Mouse (Mus musculus): Measurements from ENCODE around the gene Rbms3. TPM values are rescaled to one million over a fixed set of nuclear protein-coding genes. Genes with fewer than 3 reads are reported as not detected.

Rbms3 gene
- polyA plus RNA-seq, 1 experiment from 2014 or later, result not detected

DNA sequence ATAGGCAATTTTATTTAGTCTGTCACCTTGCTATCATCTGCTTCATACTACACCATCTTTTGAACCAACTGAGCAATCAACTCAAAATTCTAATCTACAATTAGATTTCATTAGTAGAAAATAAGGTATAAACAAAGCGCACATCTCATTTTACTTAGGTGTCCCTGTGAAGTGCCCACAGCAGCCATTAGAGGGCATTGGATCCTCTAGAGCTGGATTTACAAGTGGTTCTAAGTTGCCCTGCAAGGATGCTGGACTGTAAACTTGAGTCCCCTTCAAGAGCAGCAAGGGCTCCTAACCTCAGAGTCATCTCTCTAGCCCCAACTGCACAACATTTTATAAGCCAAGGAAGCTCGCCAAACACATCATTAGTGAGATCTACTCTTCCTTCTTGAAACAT lies 891.9 kb downstream of the Rbms3 start:
- no peak overlapping the region for H3K27ac ChIP-seq
- H3K36me3 ChIP-seq (ENCODE audit: inconsistent target), result no peaks in the 10 kb centered on the region
- WGBS (ENCODE audit: missing documents), result 80% methylated on average over 2 of the region's 2 CpGs
- H3K79me2 ChIP-seq (ENCODE audit: inconsistent target), result no peaks in the 10 kb centered on the region
- H3K4me3 ChIP-seq (ENCODE audit: inconsistent target), result no peak overlapping the region

DNA sequence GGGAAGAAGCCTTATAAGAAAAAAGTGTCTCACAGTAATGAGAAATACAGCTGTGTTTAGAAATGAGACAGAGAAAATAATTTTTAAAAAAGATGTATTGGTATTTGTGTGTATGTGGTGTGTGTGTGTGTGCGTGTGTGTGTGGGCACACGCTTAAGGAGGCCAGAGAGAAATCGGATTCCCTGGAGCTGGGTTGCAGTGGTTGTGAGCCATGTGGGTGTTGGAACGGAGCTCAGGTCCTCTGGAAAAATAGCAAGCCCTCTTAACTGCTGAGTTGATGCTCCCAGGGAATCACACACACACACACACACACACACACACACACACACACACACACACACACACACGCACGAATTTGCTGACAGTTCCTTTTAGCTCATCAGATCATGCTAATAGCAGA lies 900.5 kb downstream of the Rbms3 start:
- WGBS (ENCODE audit: missing documents), result 81% methylated on average over 6 of the region's 6 CpGs
- no peak overlapping the region for H3K4me3 ChIP-seq (ENCODE audit: inconsistent target)
- no peak overlapping the region for H3K27ac ChIP-seq
- no peaks in the 10 kb centered on the region for H3K36me3 ChIP-seq (ENCODE audit: inconsistent target)
- H3K79me2 ChIP-seq (ENCODE audit: inconsistent target), result no peaks in the 10 kb centered on the region

GRCm38 (mm10) chr9:116728655-116729054 lies 901.1 kb downstream of the Rbms3 start:
- Histone ChIP-seq H3K36me3 (ENCODE audit: inconsistent target) (no peaks in the 10 kb centered on the region), H3K27ac (no peak overlapping the region), H3K4me3 (ENCODE audit: inconsistent target) (no peak overlapping the region), H3K79me2 (ENCODE audit: inconsistent target) (no peaks in the 10 kb centered on the region)
- 87% methylated on average over 7 of the region's 7 CpGs for WGBS (ENCODE audit: missing documents)

DNA sequence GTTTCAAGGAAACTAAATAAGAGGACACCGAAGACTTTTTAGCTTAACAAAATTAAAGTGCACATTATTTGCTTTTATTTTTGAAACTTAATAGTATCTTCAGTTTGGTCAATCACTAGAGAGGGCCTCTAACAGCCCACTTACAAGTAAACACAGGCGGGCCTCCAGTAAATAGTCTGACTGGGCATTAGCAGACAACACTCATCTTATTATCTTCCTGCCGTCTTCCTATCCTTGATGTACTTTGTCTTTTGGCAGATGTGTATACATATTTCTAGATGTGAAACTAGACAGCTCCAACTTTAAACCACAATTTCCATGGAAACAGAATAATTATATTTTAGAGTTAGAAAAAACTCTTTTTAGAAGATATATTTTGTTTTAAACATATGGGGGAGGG lies 901.6 kb downstream of the Rbms3 start:
- WGBS (ENCODE audit: missing documents), result 79% methylated on average over 3 of the region's 3 CpGs
- no peak overlapping the region for H3K4me3 ChIP-seq (ENCODE audit: inconsistent target)
- no peaks in the 10 kb centered on the region for H3K36me3 ChIP-seq (ENCODE audit: inconsistent target)
- no peak overlapping the region for H3K27ac ChIP-seq
- no peaks in the 10 kb centered on the region for H3K79me2 ChIP-seq (ENCODE audit: inconsistent target)

DNA sequence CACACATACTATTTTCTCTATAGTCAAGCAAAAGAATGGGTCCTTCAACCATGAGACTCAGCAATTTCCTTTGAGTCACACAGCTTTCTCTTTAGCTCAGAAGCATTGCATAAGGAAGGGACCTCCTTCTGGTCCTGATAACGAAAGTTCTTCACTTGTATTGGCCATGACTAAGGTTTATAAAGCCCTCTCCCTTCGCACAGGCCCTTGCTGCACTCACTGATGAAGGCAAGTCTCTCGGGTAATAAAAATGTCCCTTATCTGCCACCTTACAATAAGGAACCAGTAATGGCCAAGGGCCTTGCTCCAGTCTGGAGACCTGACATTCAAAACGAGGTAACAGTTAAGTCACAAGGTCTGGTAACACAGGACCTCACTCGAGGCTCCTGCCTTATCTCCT lies 905.1 kb downstream of the Rbms3 start:
- Histone ChIP-seq H3K4me3 (ENCODE audit: inconsistent target) (no peak overlapping the region), H3K79me2 (ENCODE audit: inconsistent target) (no peaks in the 10 kb centered on the region), H3K36me3 (ENCODE audit: inconsistent target) (no peaks in the 10 kb centered on the region), H3K27ac (no peak overlapping the region)
- 65% methylated on average over 5 of the region's 5 CpGs for WGBS (ENCODE audit: missing documents)

DNA sequence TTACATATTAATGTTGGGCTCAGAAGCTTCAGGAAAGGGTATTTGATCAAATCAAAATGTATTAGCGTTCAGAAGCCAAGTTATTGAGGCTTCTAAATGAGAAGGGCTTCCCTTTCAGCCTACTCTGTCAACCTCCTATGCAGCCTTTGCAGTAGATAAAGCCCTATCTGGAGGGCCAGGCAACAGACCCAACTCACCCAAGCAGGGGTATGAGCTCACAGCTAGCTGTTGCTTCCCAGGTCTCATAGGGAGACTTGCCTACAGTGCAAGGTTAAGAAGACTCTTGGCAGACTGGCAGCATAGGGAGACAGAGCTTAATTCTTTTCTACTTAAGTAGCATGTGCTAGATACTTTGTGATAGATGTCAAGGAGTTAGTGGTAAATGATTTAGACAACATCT lies 926.6 kb downstream of the Rbms3 start:
- Histone ChIP-seq H3K79me2 (ENCODE audit: inconsistent target) (no peaks in the 10 kb centered on the region), H3K27ac (no peak overlapping the region), H3K4me3 (ENCODE audit: inconsistent target) (no peak overlapping the region), H3K36me3 (ENCODE audit: inconsistent target) (no peaks in the 10 kb centered on the region)
- 83% methylated on average over 1 of the region's 1 CpGs for WGBS (ENCODE audit: missing documents)

DNA sequence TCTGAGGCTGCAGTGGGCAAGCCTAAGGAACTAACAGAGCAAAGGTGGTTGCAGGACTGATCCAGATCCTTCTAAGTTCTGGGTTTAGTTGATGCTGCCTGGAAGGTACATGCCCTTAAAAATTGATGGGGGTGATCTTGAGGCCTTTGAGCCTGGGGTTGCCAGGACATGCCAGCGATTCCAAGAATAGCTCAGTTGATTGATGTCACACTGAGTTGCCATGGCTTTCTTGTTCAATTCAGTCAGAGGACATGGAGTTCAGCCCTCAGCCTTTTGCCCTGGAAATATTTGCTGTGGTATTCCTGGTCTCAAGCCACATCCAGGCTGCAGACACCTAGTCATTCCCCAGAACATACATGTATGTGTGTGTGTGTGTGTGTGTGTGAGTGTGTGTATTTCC lies 927.1 kb downstream of the Rbms3 start:
- WGBS (ENCODE audit: missing documents), result 73% methylated on average over 1 of the region's 1 CpGs
- Histone ChIP-seq H3K36me3 (ENCODE audit: inconsistent target) (no peaks in the 10 kb centered on the region), H3K4me3 (ENCODE audit: inconsistent target) (no peak overlapping the region), H3K27ac (no peak overlapping the region), H3K79me2 (ENCODE audit: inconsistent target) (no peaks in the 10 kb centered on the region)

- Histone ChIP-seq H3K36me3 (ENCODE audit: inconsistent target) (no peaks in the 10 kb centered on the region), H3K4me3 (ENCODE audit: inconsistent target) (no peak overlapping the region), H3K27ac (no peak overlapping the region), H3K79me2 (ENCODE audit: inconsistent target) (no peaks in the 10 kb centered on the region)
- 39% methylated on average over 11 of the region's 11 CpGs for WGBS (ENCODE audit: missing documents)
Observed at GRCm38 (mm10) chr9:116701511-116702179, 928.1 kb downstream of the Rbms3 start.

- H3K4me3 ChIP-seq (ENCODE audit: inconsistent target), result no peak overlapping the region
- no peaks in the 10 kb centered on the region for H3K36me3 ChIP-seq (ENCODE audit: inconsistent target)
- 82% methylated on average over 4 of the region's 4 CpGs for WGBS (ENCODE audit: missing documents)
- no peaks in the 10 kb centered on the region for H3K79me2 ChIP-seq (ENCODE audit: inconsistent target)
- no peak overlapping the region for H3K27ac ChIP-seq
Observed at GRCm38 (mm10) chr9:116688615-116689014, 941.1 kb downstream of the Rbms3 start.

- Histone ChIP-seq H3K4me3 (ENCODE audit: inconsistent target) (no peak overlapping the region), H3K36me3 (ENCODE audit: inconsistent target) (no peaks in the 10 kb centered on the region), H3K79me2 (ENCODE audit: inconsistent target) (no peaks in the 10 kb centered on the region), H3K27ac (no peak overlapping the region)
- 71% methylated on average over 4 of the region's 4 CpGs for WGBS (ENCODE audit: missing documents)
Observed at GRCm38 (mm10) chr9:116677142-116677541, 952.6 kb downstream of the Rbms3 start.

DNA sequence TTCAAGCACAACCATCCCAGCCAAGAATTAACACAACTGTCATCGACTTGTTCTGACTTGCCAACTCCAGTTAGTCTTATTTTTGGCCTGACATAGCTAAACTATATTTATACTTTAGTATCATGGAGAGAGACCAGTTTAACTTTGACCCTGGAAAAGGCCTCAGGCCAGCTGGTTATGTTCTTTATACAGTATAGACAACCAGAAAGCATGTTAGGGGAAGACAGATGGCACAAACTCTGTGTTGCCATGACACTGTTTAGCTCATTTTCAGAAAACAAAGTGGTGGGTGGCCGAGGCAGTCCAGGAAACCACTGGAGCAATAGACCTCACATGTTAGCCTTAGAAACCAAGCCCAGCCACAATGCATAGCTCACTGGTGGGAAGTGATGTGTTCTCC lies 953.3 kb downstream of the Rbms3 start:
- H3K27ac ChIP-seq, result no peak overlapping the region
- WGBS (ENCODE audit: missing documents), result 41% methylated on average over 2 of the region's 2 CpGs

DNA sequence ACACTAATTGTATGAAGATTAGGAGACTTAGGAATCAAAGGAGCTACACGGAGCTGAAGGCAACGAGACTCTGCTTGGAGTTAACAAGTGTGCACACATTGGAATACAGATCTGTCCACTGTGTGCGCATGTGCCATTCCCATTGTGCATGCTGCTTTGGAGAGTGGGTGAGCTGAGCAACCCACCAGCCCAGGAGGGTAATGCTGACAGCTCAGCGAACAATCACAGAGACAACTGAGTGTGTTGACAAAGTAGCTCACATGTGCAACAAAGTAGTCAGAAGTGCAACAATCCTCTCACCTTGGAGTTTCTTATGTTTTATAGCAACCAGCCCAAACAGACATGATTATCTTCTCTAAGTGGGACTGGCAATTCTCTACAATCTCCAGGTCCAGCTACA lies 955.5 kb downstream of the Rbms3 start:
- no peaks in the 10 kb centered on the region for H3K79me2 ChIP-seq (ENCODE audit: inconsistent target)
- 91% methylated on average over 4 of the region's 4 CpGs for WGBS (ENCODE audit: missing documents)
- H3K36me3 ChIP-seq (ENCODE audit: inconsistent target), result no peaks in the 10 kb centered on the region
- H3K27ac ChIP-seq, result no peak overlapping the region
- H3K4me3 ChIP-seq (ENCODE audit: inconsistent target), result no peak overlapping the region

More for the DNA sequence above, 953.3 kb downstream of the Rbms3 start:
- Histone ChIP-seq H3K79me2 (ENCODE audit: inconsistent target) (no peaks in the 10 kb centered on the region), H3K4me3 (ENCODE audit: inconsistent target) (no peak overlapping the region), H3K36me3 (ENCODE audit: inconsistent target) (no peaks in the 10 kb centered on the region)

GRCm38 (mm10) chr9:116661026-116661425 lies 968.7 kb downstream of the Rbms3 start:
- WGBS (ENCODE audit: missing documents), result 88% methylated on average over 4 of the region's 4 CpGs
- Histone ChIP-seq H3K36me3 (ENCODE audit: inconsistent target) (no peaks in the 10 kb centered on the region), H3K27ac (no peak overlapping the region)

DNA sequence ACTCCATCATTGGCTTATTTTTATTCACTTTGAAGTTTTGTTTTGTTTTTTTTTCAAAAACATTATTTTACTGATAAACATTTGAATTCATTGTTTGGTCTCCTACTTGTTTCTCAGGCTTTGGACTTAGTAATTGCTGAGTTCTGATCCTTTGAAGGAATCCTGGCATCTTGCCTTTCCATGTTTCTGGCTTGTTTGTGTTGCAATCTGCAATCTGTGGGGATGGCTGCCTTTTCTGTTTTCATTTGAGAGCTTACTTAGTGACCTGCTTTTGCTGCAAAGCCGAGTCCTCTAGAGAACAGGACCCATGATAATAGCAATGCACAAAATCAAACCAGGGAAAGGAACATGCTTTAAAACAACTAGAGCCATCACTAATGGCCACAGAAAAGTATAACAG lies 969.8 kb downstream of the Rbms3 start:
- WGBS (ENCODE audit: missing documents), result 86% methylated on average over 1 of the region's 1 CpGs
- Histone ChIP-seq H3K36me3 (ENCODE audit: inconsistent target) (no peaks in the 10 kb centered on the region), H3K4me3 (ENCODE audit: inconsistent target) (no peak overlapping the region), H3K79me2 (ENCODE audit: inconsistent target) (no peaks in the 10 kb centered on the region), H3K27ac (no peak overlapping the region)

More at GRCm38 (mm10) chr9:116661026-116661425, 968.7 kb downstream of the Rbms3 start:
- Histone ChIP-seq H3K79me2 (ENCODE audit: inconsistent target) (no peaks in the 10 kb centered on the region), H3K4me3 (ENCODE audit: inconsistent target) (no peak overlapping the region)

- no peak overlapping the region for H3K4me3 ChIP-seq (ENCODE audit: inconsistent target)
- WGBS (ENCODE audit: missing documents), result 71% methylated on average over 1 of the region's 2 CpGs
- H3K27ac ChIP-seq, result no peak overlapping the region
- H3K79me2 ChIP-seq (ENCODE audit: inconsistent target), result no peaks in the 10 kb centered on the region
- no peaks in the 10 kb centered on the region for H3K36me3 ChIP-seq (ENCODE audit: inconsistent target)
Observed at GRCm38 (mm10) chr9:116657141-116657540, 972.6 kb downstream of the Rbms3 start.

GRCm38 (mm10) chr9:116651414-116651813 lies 978.3 kb downstream of the Rbms3 start:
- 57% methylated on average over 1 of the region's 1 CpGs for WGBS (ENCODE audit: missing documents)
- no peaks in the 10 kb centered on the region for H3K79me2 ChIP-seq (ENCODE audit: inconsistent target)

More at GRCm38 (mm10) chr9:116651414-116651813, 978.3 kb downstream of the Rbms3 start:
- Histone ChIP-seq H3K36me3 (ENCODE audit: inconsistent target) (no peaks in the 10 kb centered on the region), H3K4me3 (ENCODE audit: inconsistent target) (no peak overlapping the region), H3K27ac (no peak overlapping the region)

All from macrophage (primary cell).